Mouse (Mus musculus): ENCODE measurements around the gene Slc22a23. TPM values are rescaled to one million over a fixed set of nuclear protein-coding genes. Genes with fewer than 3 reads are reported as not detected.

Slc22a23 gene
- polyA plus RNA-seq, 1 experiment from 2014 or later: 6.8 TPM

DNA sequence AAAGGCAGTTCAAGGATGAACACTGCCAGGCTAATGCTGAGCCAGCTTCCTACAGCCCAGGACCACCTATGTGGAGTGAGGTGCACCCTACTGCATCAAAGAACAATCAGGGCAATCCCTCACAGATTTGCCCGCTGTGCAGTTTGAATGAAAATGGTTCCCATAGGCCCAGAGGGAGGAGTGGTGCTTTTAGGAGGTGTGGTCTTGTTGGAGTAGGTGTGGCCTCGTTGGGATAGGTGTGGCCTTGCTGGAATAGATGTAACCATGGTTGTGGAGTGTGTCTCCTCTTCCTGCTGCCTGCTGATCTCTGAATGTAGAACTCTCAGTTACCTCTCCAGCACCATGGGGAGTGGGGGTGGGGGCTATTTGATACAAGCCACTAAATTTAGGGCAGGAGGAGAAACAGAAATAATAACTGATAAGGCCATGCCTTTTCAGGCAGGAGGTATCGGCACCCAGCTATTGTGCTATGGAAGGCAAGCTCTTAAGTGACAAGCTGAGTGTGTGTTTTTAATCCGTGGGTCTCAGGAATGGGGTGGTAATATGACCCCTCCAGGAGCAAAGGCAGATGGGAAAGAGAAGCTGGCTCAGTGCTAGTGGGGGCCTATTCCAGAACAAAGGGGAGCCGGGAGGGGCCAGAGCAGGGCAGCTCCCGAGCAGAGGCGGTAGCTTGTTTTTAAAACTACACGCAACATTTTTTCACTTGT lies 188.7 kb downstream of the Slc22a23 start:
- Histone ChIP-seq H3K27ac (peak overlapping the region; percentile 44), H3K4me1 (peaks cover 21% of the 10 kb centered on the region), H3K27me3 (ENCODE audit: poor library complexity, severe bottlenecking) (no peaks in the 10 kb centered on the region), H3K9me3 (peaks cover 3% of the 10 kb centered on the region; the same call in 1 of the 2 replicates), H3K36me3 (replicated peaks) (no peaks in the 10 kb centered on the region), H3K4me3 (no peak overlapping the region)
- DNase-seq (ENCODE audit: extremely low spot score, low spot score): no peak
- WGBS: 73% methylated on average over 8 of the region's 8 CpGs

GRCm38 (mm10) chr13:34154931-34155272 lies 190.1 kb downstream of the Slc22a23 start:
- Histone ChIP-seq H3K4me1 (peaks cover 31% of the 10 kb centered on the region), H3K36me3 (replicated peaks) (no peaks in the 10 kb centered on the region), H3K9me3 (peaks cover 3% of the 10 kb centered on the region; the same call in 1 of the 2 replicates), H3K27me3 (ENCODE audit: poor library complexity, severe bottlenecking) (no peaks in the 10 kb centered on the region), H3K27ac (peak overlapping the region; percentile 82), H3K4me3 (no peak overlapping the region)
- 42% methylated on average over 3 of the region's 3 CpGs for WGBS
- peak; percentile 48 for DNase-seq (ENCODE audit: extremely low spot score, low spot score)

DNA sequence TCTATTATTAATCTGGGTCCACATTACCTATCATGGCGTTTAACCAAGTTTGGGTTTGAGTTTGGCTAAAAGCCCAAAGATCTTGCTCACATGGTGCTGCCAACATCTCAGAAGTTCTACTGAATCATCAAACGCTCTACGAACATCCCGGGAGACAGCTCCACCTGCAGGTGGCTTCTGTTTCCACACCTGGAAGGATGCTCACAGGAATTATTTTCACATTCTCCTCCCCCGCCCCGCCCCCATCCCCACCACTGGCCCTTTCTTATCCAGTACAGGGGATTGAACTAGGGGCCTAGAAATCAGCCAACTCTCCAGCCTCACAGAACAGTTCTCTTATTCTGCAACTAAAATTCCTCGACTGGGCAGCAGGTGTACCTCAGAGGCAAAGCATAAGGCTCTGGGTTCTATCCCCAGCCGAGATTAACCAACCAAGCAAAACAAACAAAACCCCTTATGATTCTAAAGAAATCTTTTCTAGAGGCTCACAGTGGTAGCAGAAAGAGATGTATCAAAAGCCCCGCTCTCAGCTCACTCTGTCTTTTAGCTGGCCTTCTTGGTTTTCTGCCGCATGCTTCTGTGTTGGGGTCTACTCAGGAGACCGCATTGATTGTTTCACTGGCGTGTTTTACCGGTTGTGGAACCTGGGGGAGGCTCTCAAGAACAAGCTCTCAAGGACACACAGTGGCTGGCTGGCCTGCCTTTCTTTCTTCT lies 190.6 kb downstream of the Slc22a23 start:
- H3K36me3 ChIP-seq (replicated peaks): no peaks in the 10 kb centered on the region
- WGBS: 51% methylated on average over 13 of the region's 13 CpGs
- peaks cover 36% of the 10 kb centered on the region for H3K4me1 ChIP-seq
- no peak overlapping the region for H3K4me3 ChIP-seq
- peak overlapping the region; percentile 82 for H3K27ac ChIP-seq
- DNase-seq (ENCODE audit: extremely low spot score, low spot score): peak; percentile 71
- no peaks in the 10 kb centered on the region for H3K27me3 ChIP-seq (ENCODE audit: poor library complexity, severe bottlenecking)
- H3K9me3 ChIP-seq: peaks cover 3% of the 10 kb centered on the region; the same call in 1 of the 2 replicates

DNA sequence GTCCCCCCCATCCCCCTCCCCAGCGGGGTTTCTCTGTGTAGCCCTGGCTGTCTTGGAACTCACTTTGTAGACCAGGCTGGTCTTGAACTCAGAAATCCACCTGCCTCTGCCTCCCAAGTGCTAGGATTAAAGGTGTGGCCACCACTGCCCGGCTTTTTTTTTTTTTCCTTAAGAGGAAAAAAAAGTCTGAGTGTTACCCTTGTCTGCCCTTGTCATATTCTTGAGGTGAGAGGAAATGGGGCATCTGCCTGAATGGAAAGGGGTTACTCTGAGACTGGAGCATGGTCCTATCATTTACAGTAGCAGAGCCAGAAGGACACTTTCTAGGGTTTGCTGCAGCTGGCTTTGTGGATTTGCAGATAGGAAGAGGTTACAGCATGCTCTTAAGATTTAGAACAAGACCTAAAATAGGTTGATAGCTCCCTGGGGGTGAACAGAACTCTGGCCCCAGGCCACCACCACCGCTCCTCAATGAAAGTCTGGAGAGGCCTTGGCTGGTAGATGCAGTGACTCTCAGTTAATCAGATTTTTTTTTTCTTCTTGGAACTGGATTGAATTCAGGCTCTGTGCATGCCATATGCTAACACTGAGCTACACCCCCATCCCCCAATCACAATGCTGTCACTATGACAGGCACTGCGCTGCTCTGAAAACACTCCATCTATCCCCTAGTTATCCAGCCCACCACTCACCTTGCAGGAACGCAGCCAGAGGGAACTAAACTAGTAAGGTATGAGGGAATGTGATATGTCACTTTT lies 191.5 kb downstream of the Slc22a23 start:
- H3K27ac ChIP-seq: 0 out of 2 replicates have a peak overlapping the region, but pooled peaks have one; percentile 13

DNA sequence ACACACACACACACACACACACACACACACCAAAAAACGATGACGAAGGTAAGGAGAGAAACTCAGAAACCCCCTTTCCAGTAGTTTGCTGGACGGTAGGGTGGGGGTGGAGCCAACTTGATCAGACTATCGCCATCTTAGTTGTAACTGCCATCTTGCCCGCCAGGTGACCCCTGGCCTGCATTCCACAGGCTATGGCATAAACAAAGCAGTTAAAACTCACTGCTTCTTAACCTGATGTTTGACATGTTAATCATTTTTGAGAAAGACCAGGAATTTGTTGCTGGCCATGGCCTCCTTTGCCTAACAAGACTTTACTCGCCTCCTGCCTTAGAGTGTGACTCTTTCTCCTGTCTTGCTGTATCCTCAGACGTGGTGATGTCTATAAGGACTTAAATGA lies 192.3 kb downstream of the Slc22a23 start:
- Histone ChIP-seq H3K36me3 (replicated peaks) (no peaks in the 10 kb centered on the region), H3K27me3 (ENCODE audit: poor library complexity, severe bottlenecking) (no peaks in the 10 kb centered on the region), H3K9me3 (no peaks in the 10 kb centered on the region), H3K4me1 (peaks cover 53% of the 10 kb centered on the region), H3K27ac (0 out of 2 replicates have a peak overlapping the region, but pooled peaks have one; percentile 48), H3K4me3 (no peak overlapping the region)
- 77% methylated on average over 7 of the region's 7 CpGs for WGBS
- DNase-seq (ENCODE audit: extremely low spot score, low spot score): no peak

More for the DNA sequence above, 191.5 kb downstream of the Slc22a23 start:
- 92% methylated on average over 4 of the region's 5 CpGs for WGBS
- no peak overlapping the region for H3K4me3 ChIP-seq
- H3K4me1 ChIP-seq: peaks cover 45% of the 10 kb centered on the region
- DNase-seq (ENCODE audit: extremely low spot score, low spot score): no peak
- H3K36me3 ChIP-seq (replicated peaks): no peaks in the 10 kb centered on the region
- H3K9me3 ChIP-seq: peaks cover 3% of the 10 kb centered on the region; the same call in 1 of the 2 replicates
- H3K27me3 ChIP-seq (ENCODE audit: poor library complexity, severe bottlenecking): no peaks in the 10 kb centered on the region

DNA sequence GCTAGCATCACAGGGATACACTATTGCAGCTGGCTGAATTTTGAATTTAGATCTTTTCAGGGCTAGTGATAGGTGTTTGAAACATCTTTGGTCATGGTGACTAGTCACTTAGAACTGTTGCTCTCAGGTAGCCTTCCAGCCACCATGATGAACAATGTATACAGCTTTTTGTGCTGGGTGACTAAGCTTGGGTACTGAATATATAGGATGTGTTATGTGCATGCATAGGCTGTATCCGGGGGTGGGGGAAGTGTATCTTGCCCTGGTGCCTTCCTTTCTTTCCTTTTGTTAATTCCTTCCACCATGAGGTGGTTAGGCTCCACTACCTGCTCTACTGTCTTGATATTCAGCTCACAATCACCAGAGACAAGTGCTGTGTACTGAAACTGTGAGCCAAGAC lies 193.6 kb downstream of the Slc22a23 start:
- peak overlapping the region; percentile 48; the same call in 1 of the 2 replicates for H3K27ac ChIP-seq
- H3K4me1 ChIP-seq: peaks cover 59% of the 10 kb centered on the region
- no peaks in the 10 kb centered on the region for H3K9me3 ChIP-seq
- DNase-seq (ENCODE audit: extremely low spot score, low spot score): no peak
- H3K36me3 ChIP-seq (replicated peaks): no peaks in the 10 kb centered on the region
- WGBS: 96% methylated on average over 1 of the region's 1 CpGs
- no peaks in the 10 kb centered on the region for H3K27me3 ChIP-seq (ENCODE audit: poor library complexity, severe bottlenecking)
- no peak overlapping the region for H3K4me3 ChIP-seq

DNA sequence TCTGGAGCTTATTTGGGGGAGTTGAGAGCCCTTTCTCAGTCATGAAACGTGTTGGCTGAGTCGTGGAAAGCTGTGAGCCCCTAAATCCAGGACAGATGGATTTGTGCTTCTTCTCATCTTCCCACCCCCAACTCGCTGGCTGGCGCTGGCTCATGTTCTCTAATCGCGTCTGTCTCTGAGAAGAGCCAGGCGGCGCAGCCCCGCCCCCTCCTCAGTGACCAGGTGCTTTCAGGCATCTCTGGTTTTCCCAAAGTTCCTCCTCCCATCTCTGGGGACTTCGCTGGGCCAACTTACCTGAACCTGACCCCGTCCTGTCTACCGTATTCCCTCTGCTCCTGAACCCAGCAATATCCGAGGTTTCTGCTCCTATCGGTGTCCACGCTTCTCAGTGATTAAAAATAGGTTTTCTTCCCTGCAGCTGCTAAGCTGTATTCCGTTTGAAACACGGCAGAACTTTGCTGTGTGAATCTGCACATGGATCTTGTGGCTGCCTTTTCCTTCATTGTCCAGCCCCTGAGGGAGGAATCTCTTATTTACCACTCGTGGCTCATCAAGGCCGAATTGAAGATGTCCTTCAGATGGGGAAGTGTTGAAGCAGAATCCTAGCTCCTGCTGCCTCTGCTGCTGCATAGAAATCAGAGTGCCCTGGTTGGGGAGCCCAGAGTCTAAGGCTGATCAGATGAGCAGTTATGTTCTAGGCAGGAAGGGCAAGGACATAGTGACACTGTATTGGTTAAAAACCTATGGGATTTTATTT lies 194.5 kb downstream of the Slc22a23 start:
- no peaks in the 10 kb centered on the region for H3K27me3 ChIP-seq (ENCODE audit: poor library complexity, severe bottlenecking)
- WGBS: 12% methylated on average over 19 of the region's 19 CpGs
- H3K9me3 ChIP-seq: no peaks in the 10 kb centered on the region
- no peaks in the 10 kb centered on the region for H3K36me3 ChIP-seq (replicated peaks)
- H3K4me3 ChIP-seq: peak overlapping the region; percentile 50
- H3K27ac ChIP-seq: peak overlapping the region; percentile 95
- peaks cover 54% of the 10 kb centered on the region for H3K4me1 ChIP-seq
- peak; percentile 45 for DNase-seq (ENCODE audit: extremely low spot score, low spot score)

GRCm38 (mm10) chr13:34149463-34150176 lies 195.4 kb downstream of the Slc22a23 start:
- 50% methylated on average over 5 of the region's 5 CpGs for WGBS
- no peaks in the 10 kb centered on the region for H3K27me3 ChIP-seq (ENCODE audit: poor library complexity, severe bottlenecking)

GRCm38 (mm10) chr13:34148767-34149392 lies 196.1 kb downstream of the Slc22a23 start:
- 1% methylated on average over 23 of the region's 23 CpGs for WGBS
- peak overlapping the region; percentile 50 for H3K4me3 ChIP-seq
- peaks cover 48% of the 10 kb centered on the region for H3K4me1 ChIP-seq

More at GRCm38 (mm10) chr13:34149463-34150176, 195.4 kb downstream of the Slc22a23 start:
- no peak for DNase-seq (ENCODE audit: extremely low spot score, low spot score)
- Histone ChIP-seq H3K4me1 (peaks cover 52% of the 10 kb centered on the region), H3K36me3 (replicated peaks) (no peaks in the 10 kb centered on the region), H3K27ac (peak overlapping the region; percentile 95), H3K4me3 (peak overlapping the region; percentile 50), H3K9me3 (no peaks in the 10 kb centered on the region)

GRCm38 (mm10) chr13:34148181-34148580 lies 196.8 kb downstream of the Slc22a23 start:
- 62% methylated on average over 3 of the region's 3 CpGs for WGBS
- Histone ChIP-seq H3K9me3 (no peaks in the 10 kb centered on the region), H3K4me1 (peaks cover 47% of the 10 kb centered on the region), H3K27ac (peak overlapping the region; percentile 95), H3K27me3 (ENCODE audit: poor library complexity, severe bottlenecking) (no peaks in the 10 kb centered on the region), H3K4me3 (peak overlapping the region; percentile 50), H3K36me3 (replicated peaks) (no peaks in the 10 kb centered on the region)
- DNase-seq (ENCODE audit: extremely low spot score, low spot score): no peak

More at GRCm38 (mm10) chr13:34148767-34149392, 196.1 kb downstream of the Slc22a23 start:
- H3K36me3 ChIP-seq (replicated peaks): no peaks in the 10 kb centered on the region
- DNase-seq (ENCODE audit: extremely low spot score, low spot score): peak; percentile 89
- H3K27me3 ChIP-seq (ENCODE audit: poor library complexity, severe bottlenecking): no peaks in the 10 kb centered on the region
- H3K27ac ChIP-seq: peak overlapping the region; percentile 95
- H3K9me3 ChIP-seq: no peaks in the 10 kb centered on the region

GRCm38 (mm10) chr13:34146916-34147315 lies 198.1 kb downstream of the Slc22a23 start:
- no peak for DNase-seq (ENCODE audit: extremely low spot score, low spot score)
- no peak overlapping the region for H3K4me3 ChIP-seq
- no peaks in the 10 kb centered on the region for H3K36me3 ChIP-seq (replicated peaks)
- WGBS: 62% methylated on average over 3 of the region's 3 CpGs
- no peaks in the 10 kb centered on the region for H3K9me3 ChIP-seq
- H3K27me3 ChIP-seq (ENCODE audit: poor library complexity, severe bottlenecking): no peaks in the 10 kb centered on the region
- H3K27ac ChIP-seq: peak overlapping the region; percentile 95
- peaks cover 47% of the 10 kb centered on the region for H3K4me1 ChIP-seq

All from forebrain, embryonic 10.5 days (tissue).